Mouse (Mus musculus) CD4-positive naive resting alpha-beta T cell, adult 57 days (primary cell): ENCODE measurements around the gene Fndc5. TPM values are rescaled to one million over a fixed set of nuclear protein-coding genes. Genes with fewer than 3 reads are reported as not detected.

Source experiments
- total RNA-seq: library from RNA; stranded (reverse); gene quantifications from one replicate; pipeline ENCODE4 v1.2.4, GENCODE M21; 2023

The Fndc5 gene
- not detected for total RNA-seq

GRCm38 (mm10) chr4:129136579-129137391, at the start of gene Fndc5:
TSS of gene Fndc5 (plus strand) at chr4:129136999.

GRCm38 (mm10) chr4:129105356-129105755, 31.4 kb upstream of the Fndc5 start, which contains the start of gene Tmem54:
TSS of gene Tmem54 (plus strand) at chr4:129105548.

DNA sequence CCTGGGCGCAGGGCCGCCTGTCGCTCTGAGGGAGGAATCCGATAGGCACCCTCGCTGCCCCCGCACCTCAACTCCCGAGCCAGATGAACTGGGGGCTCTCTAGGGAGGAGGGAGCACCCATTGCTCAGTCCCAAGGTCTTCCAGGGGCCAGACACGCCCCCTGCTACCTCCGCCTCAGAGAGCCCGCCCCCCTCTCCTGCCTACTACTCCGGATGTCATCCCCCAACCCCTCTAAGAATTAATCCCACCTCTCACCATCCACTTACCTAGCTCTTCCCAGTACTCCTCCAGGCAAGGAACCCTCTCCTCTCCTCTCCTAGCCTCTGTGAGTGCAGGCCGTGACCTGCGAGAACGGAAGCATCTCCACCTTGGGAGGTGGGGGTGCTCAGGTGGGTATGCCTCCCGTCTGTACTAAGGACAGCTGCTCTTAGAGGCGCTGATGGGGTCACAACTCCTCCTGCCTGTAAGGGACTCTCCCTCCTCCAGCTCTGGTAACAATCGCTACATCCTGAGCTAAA, 15.2 kb upstream of the Fndc5 start, which contains the start of gene Hpca:
TSS of gene Hpca (minus strand) at position 468 of the 518 bp plus-strand sequence.

GRCm38 (mm10) chr4:129189542-129190519, 53.0 kb downstream of the Fndc5 start, which contains the start of the genes S100pbp and Yars:
TSS of gene S100pbp (minus strand) at chr4:129189727.
TSS of gene Yars (plus strand) at chr4:129189760.

Other genes with a start within 250 kb of the Fndc5 start
- not detected for gene Azin2, start 174.6 kb upstream of the Fndc5 start, total RNA-seq
- 57.8 TPM for gene Ak2, start 145.0 kb upstream of the Fndc5 start, total RNA-seq
- 70.2 TPM for gene Rnf19b, start 78.7 kb upstream of the Fndc5 start, total RNA-seq
- gene Tmem54, start 31.5 kb upstream of the Fndc5 start, total RNA-seq, result not detected
- not detected for gene Hpca, start 15.0 kb upstream of the Fndc5 start, total RNA-seq
- gene S100pbp, start 52.7 kb downstream of the Fndc5 start, total RNA-seq, result 33.4 TPM
- 74.1 TPM for gene Yars, start 52.8 kb downstream of the Fndc5 start, total RNA-seq
- 0.65 TPM for gene C77080, start 124.4 kb downstream of the Fndc5 start, total RNA-seq
- gene Sync, start 150.6 kb downstream of the Fndc5 start, total RNA-seq, result not detected
- 132 TPM for gene Rbbp4, start 198.4 kb downstream of the Fndc5 start, total RNA-seq
- 30.5 TPM for gene Zbtb8os, start 198.7 kb downstream of the Fndc5 start, total RNA-seq
- gene Zbtb8a, start 241.1 kb downstream of the Fndc5 start, total RNA-seq, result 2.8 TPM